Mouse (Mus musculus) intestine, embryonic 15.5 days (tissue): ENCODE data around the gene Pde2a. TPM values are rescaled to one million over a fixed set of nuclear protein-coding genes. Genes with fewer than 3 reads are reported as not detected.
A peak's percentile ranks its signal among the peaks of the same experiment; 100 is the strongest.
"Not testable (repeated sequence)": the region's sequence is repeated elsewhere in the genome, so short reads cannot be mapped to it uniquely, and the experiment has no call there.

Source experiments
- ATAC-seq: fragments of 200-750 bp; cut with Nextera tagmentation; 2 replicates; pipeline ENCODE4 v1.8.0; 2017; ENCODE audit warnings: moderate TSS enrichment, moderate library complexity
- H3K27ac ChIP-seq: fragments of 300-500 bp; sonication (generic); 2 replicates; pipeline ENCODE4 v1.5.1; 2015; ENCODE audit warnings: mild to moderate bottlenecking, inconsistent platforms
- H3K27me3 ChIP-seq: fragments of 300-500 bp; sonication (generic); replicated peaks from 2 replicates; pipeline ENCODE4 v1.6.1; 2015; ENCODE audit warnings: inconsistent platforms
- H3K36me3 ChIP-seq: fragments of 300-500 bp; sonication (generic); 2 replicates; pipeline ENCODE4 v1.6.1; 2015; ENCODE audit warnings: inconsistent platforms
- H3K4me1 ChIP-seq: fragments of 300-500 bp; sonication (generic); replicated peaks from 2 replicates; pipeline ENCODE4 v1.6.1; 2015; ENCODE audit warnings: inconsistent platforms
- H3K4me2 ChIP-seq: fragments of 300-500 bp; sonication (generic); replicated peaks from 2 replicates; pipeline ENCODE4 v1.6.1; 2015; ENCODE audit warnings: mild to moderate bottlenecking, inconsistent platforms
- H3K4me3 ChIP-seq: fragments of 300-500 bp; sonication (generic); replicated peaks from 2 replicates; pipeline ENCODE4 v1.5.1; 2015; ENCODE audit warnings: inconsistent platforms
- H3K9ac ChIP-seq: fragments of 300-500 bp; sonication (generic); 2 replicates; pipeline ENCODE4 v1.6.1; 2015; ENCODE audit warnings: inconsistent platforms
- H3K9me3 ChIP-seq: fragments of 300-500 bp; sonication (generic); 2 replicates; pipeline ENCODE4 v1.6.1; 2016; ENCODE audit warnings: inconsistent platforms
- whole genome bisulfite sequencing: fragments of 180-500 bp; shearing (Covaris S2); methylation state at CpG from one replicate; pipeline ENCODE4 v1.1.7; 2015; 5-methylcytosine and 5-hydroxymethylcytosine counted together
- polyA plus RNA-seq: library from polyadenylated mRNA; unstranded; fragments of >200 nt; fragmentation: Nextera tagmentation; extraction: Ambion mirVana; gene quantifications from 2 replicates; pipeline ENCODE4 v1.2.1, GENCODE M21; 2015

The Pde2a gene
- polyA plus RNA-seq, 1 experiment from 2014 or later, result 16.6 TPM

- WGBS, result 49% methylated on average over 9 of the region's 9 CpGs
- Histone ChIP-seq H3K36me3 (no peaks in the 10 kb centered on the region), H3K27me3 (no peaks in the 10 kb centered on the region), H3K4me1 (no peaks in the 10 kb centered on the region), H3K4me2 (no peak overlapping the region), H3K9ac (no peak overlapping the region), H3K27ac (no peak overlapping the region), H3K9me3 (no peaks in the 10 kb centered on the region), H3K4me3 (no peak overlapping the region)
- no peak for ATAC-seq
These were observed 118.3 kb downstream of the Pde2a start for GRCm38 (mm10) chr7:101539774-101540173.

- ATAC-seq, result peak; percentile 55
- no peak overlapping the region for H3K4me2 ChIP-seq
- no peaks in the 10 kb centered on the region for H3K27me3 ChIP-seq
- H3K9me3 ChIP-seq, result no peaks in the 10 kb centered on the region
- H3K9ac ChIP-seq, result no peak overlapping the region
- H3K27ac ChIP-seq, result no peak overlapping the region
- WGBS, result 57% methylated on average over 5 of the region's 5 CpGs
- no peaks in the 10 kb centered on the region for H3K4me1 ChIP-seq
- H3K36me3 ChIP-seq, result no peaks in the 10 kb centered on the region
- no peak overlapping the region for H3K4me3 ChIP-seq
These were observed 119.2 kb downstream of the Pde2a start for GRCm38 (mm10) chr7:101540684-101541083.

- Histone ChIP-seq H3K4me3 (no peak overlapping the region), H3K27me3 (no peaks in the 10 kb centered on the region), H3K9me3 (no peaks in the 10 kb centered on the region), H3K9ac (no peak overlapping the region), H3K36me3 (no peaks in the 10 kb centered on the region), H3K4me2 (no peak overlapping the region), H3K27ac (no peak overlapping the region), H3K4me1 (no peaks in the 10 kb centered on the region)
- WGBS, result 5% methylated on average over 11 of the region's 11 CpGs
- ATAC-seq, result peak; percentile 78
These were observed 119.6 kb downstream of the Pde2a start for GRCm38 (mm10) chr7:101541132-101541531.

- Histone ChIP-seq H3K36me3 (no peaks in the 10 kb centered on the region), H3K9me3 (no peaks in the 10 kb centered on the region), H3K4me2 (no peak overlapping the region), H3K4me1 (no peaks in the 10 kb centered on the region), H3K27ac (no peak overlapping the region), H3K9ac (no peak overlapping the region), H3K4me3 (no peak overlapping the region), H3K27me3 (no peaks in the 10 kb centered on the region)
- WGBS, result 85% methylated on average over 10 of the region's 10 CpGs
- no peak for ATAC-seq
These were observed 120.2 kb downstream of the Pde2a start for GRCm38 (mm10) chr7:101541734-101542133.

- Histone ChIP-seq H3K4me1 (0 out of 2 replicates have a peak, but pooled peaks cover 6% of the 10 kb centered on the region), H3K4me2 (no peak overlapping the region), H3K9me3 (no peaks in the 10 kb centered on the region), H3K36me3 (no peaks in the 10 kb centered on the region), H3K9ac (no peak overlapping the region), H3K27ac (no peak overlapping the region), H3K27me3 (no peaks in the 10 kb centered on the region), H3K4me3 (no peak overlapping the region)
- 80% methylated on average over 3 of the region's 3 CpGs for WGBS
- ATAC-seq, result no peak
These were observed 126.2 kb downstream of the Pde2a start for GRCm38 (mm10) chr7:101547651-101548050.

- WGBS, result 72% methylated on average over 3 of the region's 3 CpGs
- no peak overlapping the region for H3K4me2 ChIP-seq
- H3K4me3 ChIP-seq, result no peak overlapping the region
- H3K27me3 ChIP-seq, result no peaks in the 10 kb centered on the region
- no peaks in the 10 kb centered on the region for H3K9me3 ChIP-seq
- no peak overlapping the region for H3K9ac ChIP-seq
- no peak overlapping the region for H3K27ac ChIP-seq
- H3K4me1 ChIP-seq, result 0 out of 2 replicates have a peak, but pooled peaks cover 6% of the 10 kb centered on the region
- ATAC-seq, result no peak
- no peaks in the 10 kb centered on the region for H3K36me3 ChIP-seq
These were observed 127.8 kb downstream of the Pde2a start for GRCm38 (mm10) chr7:101549266-101549665.

- peak; percentile 56; the same call in 1 of the 2 replicates for ATAC-seq
- Histone ChIP-seq H3K9ac (no peak overlapping the region), H3K4me3 (no peak overlapping the region), H3K4me2 (no peak overlapping the region), H3K36me3 (no peaks in the 10 kb centered on the region), H3K4me1 (0 out of 2 replicates have a peak, but pooled peaks cover 6% of the 10 kb centered on the region), H3K9me3 (no peaks in the 10 kb centered on the region), H3K27me3 (no peaks in the 10 kb centered on the region), H3K27ac (no peak overlapping the region; the same call in 1 of the 2 replicates)
- WGBS, result 50% methylated on average over 7 of the region's 7 CpGs
These were observed 129.4 kb downstream of the Pde2a start for GRCm38 (mm10) chr7:101550686-101551485.

GRCm38 (mm10) chr7:101551530-101551929 lies 130.0 kb downstream of the Pde2a start:
- Histone ChIP-seq H3K27ac (no peak overlapping the region; the same call in 1 of the 2 replicates), H3K4me2 (no peak overlapping the region)
- peak; percentile 49; the same call in 1 of the 2 replicates for ATAC-seq

GRCm38 (mm10) chr7:101555473-101555872 lies 134.0 kb downstream of the Pde2a start:
- not testable (repeated sequence) for H3K4me1 ChIP-seq, H3K9ac ChIP-seq, H3K4me3 ChIP-seq, H3K4me2 ChIP-seq, H3K27me3 ChIP-seq, H3K36me3 ChIP-seq, ATAC-seq, H3K27ac ChIP-seq, H3K9me3 ChIP-seq
- 90% methylated on average over 3 of the region's 3 CpGs for WGBS

More at GRCm38 (mm10) chr7:101551530-101551929, 130.0 kb downstream of the Pde2a start:
- no peaks in the 10 kb centered on the region for H3K36me3 ChIP-seq
- no peaks in the 10 kb centered on the region for H3K9me3 ChIP-seq
- WGBS, result 78% methylated on average over 1 of the region's 1 CpGs
- H3K27me3 ChIP-seq, result no peaks in the 10 kb centered on the region
- no peak overlapping the region for H3K4me3 ChIP-seq
- H3K4me1 ChIP-seq, result 0 out of 2 replicates have a peak, but pooled peaks cover 6% of the 10 kb centered on the region
- no peak overlapping the region for H3K9ac ChIP-seq

- 68% methylated on average over 1 of the region's 1 CpGs for WGBS
- no peak overlapping the region for H3K9ac ChIP-seq
- no peaks in the 10 kb centered on the region for H3K27me3 ChIP-seq
- no peak overlapping the region for H3K27ac ChIP-seq
- peak; percentile 65 for ATAC-seq
- H3K4me3 ChIP-seq, result no peak overlapping the region
- no peaks in the 10 kb centered on the region for H3K4me1 ChIP-seq
- no peak overlapping the region for H3K4me2 ChIP-seq
- H3K9me3 ChIP-seq, result no peaks in the 10 kb centered on the region
- H3K36me3 ChIP-seq, result no peaks in the 10 kb centered on the region
These were observed 135.9 kb downstream of the Pde2a start for GRCm38 (mm10) chr7:101557391-101557790.

- WGBS, result 62% methylated on average over 5 of the region's 5 CpGs
- not testable (repeated sequence) for H3K9me3 ChIP-seq, H3K27ac ChIP-seq, H3K4me3 ChIP-seq, H3K27me3 ChIP-seq, H3K4me2 ChIP-seq, H3K36me3 ChIP-seq, H3K9ac ChIP-seq, ATAC-seq, H3K4me1 ChIP-seq
These were observed 137.9 kb downstream of the Pde2a start for GRCm38 (mm10) chr7:101559393-101559792.
